Mouse (Mus musculus) left cerebral cortex, adult 2 months (tissue): ENCODE measurements around the gene Vars. TPM values are rescaled to one million over a fixed set of nuclear protein-coding genes. Genes with fewer than 3 reads are reported as not detected.
"Not testable (repeated sequence)": the region's sequence is repeated elsewhere in the genome, so short reads cannot be mapped to it uniquely, and the experiment has no call there.

ENCODE experiments used
- DNase-seq, 2 experiments: peaks; one replicate each; pipeline ENCODE4 v3.0.0; 2021 to 2022; ENCODE audit warnings: low spot score in 2 of 2, mixed read lengths in 1 of 2; ENCODE audit errors: extremely low spot score in 1 of 2
- H3K27ac ChIP-seq: fragments of 200-600 bp; 2 replicates; pipeline ENCODE4 v1.8.1; 2022
- H3K4me3 ChIP-seq: fragments of 200-600 bp; 2 replicates; pipeline ENCODE4 v1.8.1; 2022
- CTCF ChIP-seq: fragments of 200-600 bp; IDR thresholded peaks from 2 replicates; pipeline ENCODE4 v1.8.1; 2022; ENCODE audit warnings: antibody characterized with exemption, mild to moderate bottlenecking, moderate library complexity
- intact Hi-C: fragments of 180-260 bp; cut with DNase I; formaldehyde crosslinking; loops from one replicate; pipeline ENCODE4 v1.15.1; 2025
- long read RNA-seq, 2 experiments: library from polyadenylated mRNA; stranded (forward); transcript quantifications; one replicate each; pipeline ENCODE4 v2.0.0; 2021; ENCODE audit warnings: borderline mapping rate in 2 of 2
- total RNA-seq, 2 experiments: library from RNA; stranded (reverse); gene quantifications; 2 replicates each; pipeline ENCODE4 v1.2.3; 2021

Gene Vars
- 10 to 100 TPM; 44.1 to 46.6 TPM for total RNA-seq
- long read RNA-seq, experiment 1, full-length matches to known transcripts = 44 of 77 reads
- long read RNA-seq, experiment 1, partial matches to known transcripts = 16 of 77 reads
- long read RNA-seq, experiment 1, other reads (novel, unspliced or antisense) = 17 of 77 reads
- long read RNA-seq, experiment 2, full-length matches to known transcripts = 33 of 71 reads
- long read RNA-seq, experiment 2, partial matches to known transcripts = 12 of 71 reads
- long read RNA-seq, experiment 2, other reads (novel, unspliced or antisense) = 26 of 71 reads

GRCm38 (mm10) chr17:35000717-35001451, at the start of gene Vars:
Gene Vars, plus strand, starts transcription at chr17:35000987.
- no peak for TF ChIP-seq CTCF
- DNase-seq = peak; percentile 77 to 78
- intact Hi-C loops = loop anchor here (5.0 kb wide), 1 partner anchor 121 kb away; the partner anchor contains the start of genes Csnk2b and Gpank1
- Histone ChIP-seq H3K4me3 (peak within 1 kb of the TSS; percentile 90), H3K27ac (peak within 1 kb of the TSS; percentile 99)

GRCm38 (mm10) chr17:34951636-34952377, 49.0 kb upstream of the Vars start:
- no peak for TF ChIP-seq CTCF
- intact Hi-C loops = loop anchor here (1.0 to 2.0 kb wide), 3 partner anchors 21 to 101 kb away; partner anchors contain the start of genes Lsm2, Nelfe, Neu1 and Skiv2l
- DNase-seq = peak; percentile 24 to 53
- Histone ChIP-seq H3K4me3 (peak overlapping the region; percentile 61), H3K27ac (peak overlapping the region; percentile 97)

GRCm38 (mm10) chr17:34952378-34953040, 48.3 kb upstream of the Vars start:
- DNase-seq = peak; percentile 73 to 79
- intact Hi-C loops = loop anchor here (1.0 kb wide), 1 partner anchor 29 kb away; the partner anchor contains the start of gene Lsm2
- Histone ChIP-seq H3K4me3 (peak overlapping the region; percentile 61), H3K27ac (peak overlapping the region; percentile 97)
- peak; percentile 74 for TF ChIP-seq CTCF

- H3K4me3 ChIP-seq = no peak overlapping the region
- intact Hi-C loops = no loop called here
- no peak for DNase-seq
- no peak for TF ChIP-seq CTCF
- no peak overlapping the region for H3K27ac ChIP-seq
These were observed 47.5 kb upstream of the Vars start for GRCm38 (mm10) chr17:34953258-34953657.

- no peak for DNase-seq
- Histone ChIP-seq H3K27ac (no peak overlapping the region), H3K4me3 (no peak overlapping the region)
- no peak for TF ChIP-seq CTCF
- intact Hi-C loops = no loop called here
These were observed 46.9 kb upstream of the Vars start for GRCm38 (mm10) chr17:34953904-34954303.

- DNase-seq = no peak
- Histone ChIP-seq H3K27ac (no peak overlapping the region), H3K4me3 (no peak overlapping the region)
- intact Hi-C loops = no loop called here
- no peak for TF ChIP-seq CTCF
These were observed 46.0 kb upstream of the Vars start for GRCm38 (mm10) chr17:34954831-34955230.

GRCm38 (mm10) chr17:34955884-34956283, 44.9 kb upstream of the Vars start:
- no peak overlapping the region for H3K27ac ChIP-seq
- no peak for TF ChIP-seq CTCF
- DNase-seq = no peak
- H3K4me3 ChIP-seq = no peak overlapping the region
- intact Hi-C loops = loop anchor here (1.0 kb wide), 1 partner anchor 24 kb away; no protein-coding TSS in a partner anchor

GRCm38 (mm10) chr17:34956340-34956739, 44.4 kb upstream of the Vars start:
- intact Hi-C loops = loop anchor here (1.0 kb wide), 1 partner anchor 24 kb away; no protein-coding TSS in a partner anchor
- no peak for DNase-seq
- no peak overlapping the region for H3K4me3 ChIP-seq
- peak; percentile 60 for TF ChIP-seq CTCF
- no peak overlapping the region for H3K27ac ChIP-seq

GRCm38 (mm10) chr17:34957291-34957690, 43.5 kb upstream of the Vars start:
- H3K4me3 ChIP-seq, DNase-seq, intact Hi-C loops, H3K27ac ChIP-seq: not testable (repeated sequence)

GRCm38 (mm10) chr17:34957966-34958365, 42.8 kb upstream of the Vars start:
- H3K4me3 ChIP-seq, intact Hi-C loops, H3K27ac ChIP-seq, DNase-seq: not testable (repeated sequence)

GRCm38 (mm10) chr17:34958734-34959129, 42.1 kb upstream of the Vars start:
- intact Hi-C loops, H3K27ac ChIP-seq, DNase-seq: not testable (repeated sequence)
- peak overlapping the region; percentile 59 for H3K4me3 ChIP-seq

GRCm38 (mm10) chr17:34959130-34959778, 41.5 kb upstream of the Vars start, which contains the start of gene Hspa1b:
Gene Hspa1b, minus strand, starts transcription at chr17:34959238.
- intact Hi-C loops = not testable (repeated sequence)
- Histone ChIP-seq H3K4me3 (peak within 1 kb of the TSS; percentile 59), H3K27ac (peak within 1 kb of the TSS; percentile 91)
- DNase-seq = peak; percentile 75 to 80
